Mouse (Mus musculus): Measurements from ENCODE around the gene Usp35.

Usp35 gene

GRCm38 (mm10) chr7:97314646-97315045 is 17.2 kb downstream of the Usp35 start:
- DNase-seq (ENCODE audit: low read depth, low spot score), result no peak

GRCm38 (mm10) chr7:97313364-97313995 is 18.3 kb downstream of the Usp35 start:
- no peak for DNase-seq (ENCODE audit: low read depth, low spot score)

GRCm38 (mm10) chr7:97312856-97313255 is 19.0 kb downstream of the Usp35 start:
- no peak for DNase-seq (ENCODE audit: low read depth, low spot score)

- DNase-seq (ENCODE audit: low read depth, low spot score), result no peak
Measured at GRCm38 (mm10) chr7:97312196-97312595, 19.6 kb downstream of the Usp35 start.

- no peak for DNase-seq (ENCODE audit: low read depth, low spot score)
Measured at GRCm38 (mm10) chr7:97311620-97312019, 20.2 kb downstream of the Usp35 start.

GRCm38 (mm10) chr7:97310341-97310635 is 21.5 kb downstream of the Usp35 start:
- no peak for DNase-seq (ENCODE audit: low read depth, low spot score)

DNA sequence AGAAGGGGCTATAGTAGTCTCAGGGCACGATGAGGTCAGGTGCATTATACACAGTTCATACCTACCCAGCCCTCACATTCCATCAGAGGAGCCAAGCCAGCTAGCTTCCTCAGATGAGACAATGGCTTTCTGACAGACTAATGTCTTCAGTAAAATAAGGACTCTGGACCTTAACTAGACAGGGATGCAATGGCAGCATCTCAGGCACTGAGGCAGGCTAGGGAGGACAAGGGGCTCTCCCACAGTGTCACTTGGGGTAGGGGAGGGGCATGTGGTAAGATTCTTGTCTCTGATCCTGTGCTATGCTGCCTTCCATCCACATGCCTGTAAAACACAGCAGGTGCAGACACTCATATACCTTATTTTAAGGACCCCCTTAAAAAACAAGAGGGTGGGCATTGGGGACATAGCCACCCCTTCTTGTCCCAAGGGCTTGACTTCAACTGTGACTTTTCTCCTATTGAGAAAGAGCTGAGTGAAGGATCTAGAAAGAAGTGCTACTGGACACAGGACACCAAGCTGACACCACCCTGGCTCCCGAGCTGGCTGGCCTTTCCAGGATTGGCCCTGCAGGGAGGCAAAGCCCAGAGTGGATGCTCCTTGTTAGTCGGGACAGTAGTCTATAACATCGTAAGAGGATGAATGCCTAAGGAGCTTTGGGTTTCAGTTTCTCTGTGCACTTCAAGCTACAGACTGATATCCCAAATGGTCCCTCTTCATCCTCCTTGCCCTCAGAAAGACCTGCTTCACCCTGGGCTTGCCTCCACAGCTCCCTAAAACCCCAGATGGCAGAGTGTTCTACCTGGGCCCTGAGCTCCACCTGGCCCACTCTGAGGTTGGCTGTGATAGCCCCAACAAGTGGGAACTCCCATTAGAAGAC is 22.1 kb downstream of the Usp35 start:
- no peak for DNase-seq (ENCODE audit: low read depth, low spot score)

DNA sequence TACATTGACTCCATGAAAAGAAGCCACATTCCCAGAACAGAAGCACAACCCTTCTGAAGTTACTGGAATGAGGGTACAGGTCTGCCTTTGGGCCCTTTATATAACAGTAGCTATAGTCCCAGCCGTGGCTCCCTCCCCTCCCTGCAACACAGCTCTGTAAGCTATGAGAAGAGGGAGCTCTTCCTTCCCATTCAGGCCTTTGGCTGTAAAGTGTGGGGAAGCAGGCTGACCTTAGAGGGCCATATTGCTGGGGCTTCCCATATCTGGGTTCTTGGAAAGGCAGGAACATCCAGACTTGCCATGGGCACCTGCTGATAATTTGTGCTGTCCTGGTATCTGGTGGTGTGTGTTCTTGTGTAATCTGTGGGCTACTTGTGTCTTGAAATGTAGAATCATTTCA is 24.3 kb downstream of the Usp35 start:
- no peak for DNase-seq (ENCODE audit: low read depth, low spot score)

GRCm38 (mm10) chr7:97306813-97307212 is 25.0 kb downstream of the Usp35 start:
- no peak for DNase-seq (ENCODE audit: low read depth, low spot score)

GRCm38 (mm10) chr7:97305206-97305605 is 26.6 kb downstream of the Usp35 start:
- DNase-seq (ENCODE audit: low read depth, low spot score), result no peak

DNA sequence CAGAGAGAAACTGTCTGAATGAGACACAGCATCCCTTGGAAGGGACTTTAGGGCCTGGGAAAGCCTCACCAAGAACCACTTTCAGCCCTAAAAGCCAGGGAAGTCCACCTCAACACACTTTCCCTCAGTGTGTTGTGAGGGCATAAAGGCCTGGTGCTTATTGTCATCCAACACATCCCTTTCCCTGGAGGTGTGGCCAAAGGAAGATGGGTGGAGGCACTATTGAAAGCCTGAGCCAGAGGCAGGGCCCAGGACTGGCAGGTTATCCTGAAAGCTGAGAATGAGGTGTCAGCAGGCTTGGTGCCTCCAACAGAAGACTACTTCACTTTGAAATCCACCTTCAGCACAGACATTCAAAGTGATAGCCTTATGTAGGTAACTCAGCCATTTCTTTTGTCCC is 27.3 kb downstream of the Usp35 start:
- DNase-seq (ENCODE audit: low read depth, low spot score), result no peak

DNA sequence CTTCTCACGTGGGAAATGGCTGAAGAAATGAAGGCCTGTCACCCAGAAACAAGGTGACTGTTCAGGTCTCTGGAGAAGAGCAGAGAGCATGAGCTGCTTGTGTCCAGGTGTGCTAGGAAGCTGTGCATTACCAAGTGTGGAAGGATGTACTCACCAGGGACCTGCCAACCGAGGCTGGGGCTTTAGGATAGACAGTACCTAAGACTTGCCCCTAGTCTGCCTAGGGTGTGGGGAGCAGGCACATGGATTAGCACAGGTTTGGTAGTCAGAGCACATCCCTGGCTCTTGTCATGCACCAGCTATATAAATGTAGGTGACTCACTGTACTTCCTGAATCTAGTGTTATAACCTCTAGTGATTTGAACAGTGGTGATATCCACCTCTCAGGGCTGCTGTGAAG is 28.2 kb downstream of the Usp35 start:
- DNase-seq (ENCODE audit: low read depth, low spot score), result no peak

DNA sequence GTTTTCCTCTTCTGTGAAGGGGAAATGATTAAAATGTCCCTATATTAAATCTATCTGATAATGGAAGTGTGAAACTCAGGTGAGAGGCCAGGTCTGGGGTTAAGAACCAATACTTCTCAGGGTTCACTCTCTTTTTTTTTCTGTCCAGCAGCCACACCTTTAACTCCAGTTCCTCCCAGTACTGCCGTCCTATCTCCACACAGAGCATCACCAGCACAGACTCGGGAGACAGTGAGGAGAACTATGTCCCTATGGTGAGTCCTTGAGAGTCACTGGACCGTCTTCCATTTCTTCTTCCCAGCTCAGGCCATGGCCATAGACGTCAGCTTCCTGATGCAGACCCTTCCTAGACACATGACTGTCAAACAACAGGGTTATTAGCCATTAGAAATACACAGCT is 28.9 kb downstream of the Usp35 start:
- no peak for DNase-seq (ENCODE audit: low read depth, low spot score)

DNA sequence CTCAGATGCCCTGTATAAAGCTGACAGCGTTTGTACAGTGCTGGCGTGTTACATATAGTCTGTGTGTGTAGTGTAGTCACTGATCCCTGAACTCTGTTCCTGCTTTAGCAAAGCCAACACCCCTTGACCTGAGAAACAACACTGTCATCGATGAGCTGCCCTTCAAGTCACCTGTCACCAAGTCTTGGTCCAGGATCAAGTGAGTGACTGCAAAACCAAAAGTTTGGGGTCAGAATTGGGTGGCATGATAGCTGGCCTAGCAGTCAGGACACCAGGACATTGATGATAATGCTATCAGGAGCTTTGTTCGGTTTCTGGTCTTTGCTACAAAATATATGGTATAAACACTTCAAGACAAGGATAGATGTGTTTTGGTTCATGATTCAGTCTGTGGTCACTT is 29.6 kb downstream of the Usp35 start:
- DNase-seq (ENCODE audit: low read depth, low spot score), result no peak

- no peak for DNase-seq (ENCODE audit: low read depth, low spot score)
Measured at GRCm38 (mm10) chr7:97301321-97301720, 30.5 kb downstream of the Usp35 start.

GRCm38 (mm10) chr7:97300914-97301313 is 30.9 kb downstream of the Usp35 start:
- DNase-seq (ENCODE audit: low read depth, low spot score), result no peak

- DNase-seq (ENCODE audit: low read depth, low spot score), result no peak
Measured at GRCm38 (mm10) chr7:97298943-97299342, 32.9 kb downstream of the Usp35 start.

- DNase-seq (ENCODE audit: low read depth, low spot score), result no peak
Measured at GRCm38 (mm10) chr7:97298279-97298678, 33.5 kb downstream of the Usp35 start.

DNA sequence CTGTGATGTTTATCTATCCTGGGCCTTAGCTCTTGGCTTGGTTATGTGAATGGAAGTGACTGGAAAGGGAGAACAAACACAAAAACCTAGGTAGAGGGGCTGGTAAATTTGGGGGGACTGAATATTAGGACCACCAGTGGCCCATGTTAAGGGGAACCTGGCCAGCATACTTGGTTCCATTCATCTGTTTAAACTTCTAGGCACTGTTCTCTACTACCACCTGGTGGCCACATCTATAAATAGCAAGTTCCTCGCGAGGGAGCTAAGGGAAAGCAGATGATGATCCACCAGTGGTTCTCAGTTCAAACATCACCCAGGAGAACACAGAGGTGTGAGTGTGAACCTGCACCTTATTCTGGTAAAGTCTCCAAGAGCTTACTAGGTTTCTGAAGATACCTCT is 34.4 kb downstream of the Usp35 start:
- DNase-seq (ENCODE audit: low read depth, low spot score), result peak; percentile 47

GRCm38 (mm10) chr7:97296986-97297385 is 34.8 kb downstream of the Usp35 start:
- DNase-seq (ENCODE audit: low read depth, low spot score), result no peak

- DNase-seq (ENCODE audit: low read depth, low spot score), result no peak
Measured at GRCm38 (mm10) chr7:97271068-97271467, 60.8 kb downstream of the Usp35 start.

GRCm38 (mm10) chr7:97270367-97270766 is 61.5 kb downstream of the Usp35 start:
- DNase-seq (ENCODE audit: low read depth, low spot score), result no peak

- no peak for DNase-seq (ENCODE audit: low read depth, low spot score)
Measured at GRCm38 (mm10) chr7:97262541-97262940, 69.3 kb downstream of the Usp35 start.

Measured in retina, adult 2 months (tissue).